Mouse (Mus musculus) C2C12 (cell line): ENCODE measurements around the gene Ccl17. TPM values are rescaled to one million over a fixed set of nuclear protein-coding genes. Genes with fewer than 3 reads are reported as not detected.
"Not testable (repeated sequence)": the region's sequence is repeated elsewhere in the genome, so short reads cannot be mapped to it uniquely, and the experiment has no call there.

Experiments
- H3K27me3 ChIP-seq: one replicate; pipeline ENCODE4 v1.6.1; 2011; ENCODE audit not compliant: control insufficient read depth, insufficient read depth, insufficient read length
- H3K36me3 ChIP-seq: one replicate; pipeline ENCODE4 v1.6.1; 2011; ENCODE audit not compliant: control insufficient read depth, insufficient read depth
- H3K4me3 ChIP-seq: one replicate; pipeline ENCODE4 v1.5.1; 2011; ENCODE audit warnings: mild to moderate bottlenecking, control low read depth; ENCODE audit not compliant: poor library complexity, insufficient read depth, severe bottlenecking
- H3K79me2 ChIP-seq: one replicate; pipeline ENCODE4 v1.6.1; 2011; ENCODE audit not compliant: control insufficient read depth, insufficient read depth
- H3K79me3 ChIP-seq: one replicate; pipeline ENCODE4 v1.6.1; 2011; ENCODE audit warnings: low read depth, control low read depth
- H3ac ChIP-seq: one replicate; pipeline ENCODE3; 2011; ENCODE audit warnings: low read depth; ENCODE audit not compliant: control insufficient read depth, insufficient read length
- CEBPB ChIP-seq: IDR thresholded peaks from one replicate; pipeline ENCODE4 v1.6.1; 2011; ENCODE audit warnings: low read depth, mild to moderate bottlenecking, control low read depth, moderate library complexity
- CTCF ChIP-seq: IDR thresholded peaks from one replicate; pipeline ENCODE4 v1.5.1; 2011; ENCODE audit not compliant: control insufficient read depth, insufficient read depth, insufficient read length
- FOSL1 ChIP-seq: IDR thresholded peaks from one replicate; pipeline ENCODE4 v1.8.0; 2011; ENCODE audit warnings: mild to moderate bottlenecking, low read length; ENCODE audit not compliant: poor library complexity, insufficient read depth, severe bottlenecking
- MAX ChIP-seq: IDR thresholded peaks from one replicate; pipeline ENCODE4 v1.6.1; 2011; ENCODE audit warnings: mild to moderate bottlenecking, control low read depth
- MYOD1 ChIP-seq: IDR thresholded peaks from one replicate; pipeline ENCODE4 v1.6.1; 2011; ENCODE audit warnings: low read depth; ENCODE audit not compliant: control insufficient read depth, insufficient read length
- MYOG ChIP-seq: IDR thresholded peaks from one replicate; pipeline ENCODE4 v1.6.1; 2011; ENCODE audit not compliant: control insufficient read depth, insufficient read length; ENCODE audit errors: extremely low read depth
- USF1 ChIP-seq: IDR thresholded peaks from one replicate; pipeline ENCODE4 v1.6.1; 2011; ENCODE audit warnings: low read depth, mild to moderate bottlenecking, control low read depth, moderate library complexity
- polyA plus RNA-seq: library from polyadenylated mRNA; unstranded; fragments of >200 nt; fragmentation: generic; extraction: Trizol; gene quantifications from one replicate; pipeline ENCODE4 v1.2.1, GENCODE M21; 2012; ENCODE audit warnings: missing spikeins

Ccl17 gene
- polyA plus RNA-seq, 1 experiment, result 0.55 TPM

DNA sequence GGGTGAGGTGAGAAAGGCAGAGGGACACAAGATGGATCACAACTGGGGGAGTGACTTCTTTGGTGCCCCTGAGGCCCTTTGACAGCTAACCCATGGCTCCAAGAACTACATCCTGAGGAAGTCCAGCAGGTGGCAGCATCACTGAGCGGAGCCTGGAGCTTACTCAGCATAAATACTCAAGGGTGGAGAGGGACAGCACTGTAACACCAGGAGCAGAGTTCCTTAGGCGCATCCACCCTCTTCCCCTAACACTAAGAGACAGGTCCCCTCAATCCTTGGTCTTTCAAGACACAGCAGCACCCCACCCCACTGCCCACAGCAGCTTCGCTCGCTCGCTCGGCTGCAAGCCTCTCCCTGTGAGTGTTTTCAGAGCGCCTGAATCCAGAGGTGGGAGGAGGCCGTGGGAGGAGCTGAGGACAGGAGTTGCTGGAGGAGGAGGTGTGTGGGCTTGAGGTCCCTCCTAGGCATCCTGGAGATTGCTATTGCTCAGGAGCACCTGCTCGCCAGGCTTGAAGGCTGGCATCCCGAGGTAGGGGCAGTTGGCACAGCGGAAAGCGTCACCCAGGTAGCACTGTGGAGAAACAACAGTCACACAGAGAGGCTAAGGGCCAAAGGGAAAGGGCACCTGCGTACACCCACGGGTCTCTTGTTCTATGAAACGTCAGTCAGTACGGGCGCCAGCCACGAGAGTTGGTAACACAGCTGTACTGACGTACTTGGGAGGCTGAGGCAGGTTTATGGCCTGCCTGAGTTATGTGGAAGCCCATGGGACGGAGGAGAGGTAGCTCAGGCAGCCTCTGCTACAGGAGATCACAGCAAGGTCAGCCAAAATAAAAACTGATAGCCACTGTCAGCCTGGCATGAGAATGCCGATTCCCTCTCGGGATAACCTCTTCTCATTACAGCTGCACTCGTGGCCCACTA is 12.6 kb downstream of the Ccl17 start:
- peaks cover 88% of the 10 kb centered on the region for H3K36me3 ChIP-seq
- H3K79me3 ChIP-seq, result no peaks in the 10 kb centered on the region
- TF ChIP-seq MYOG, result no peak
- no peak for TF ChIP-seq MAX
- TF ChIP-seq MYOD1, result no peak
- TF ChIP-seq CTCF, result peak; percentile 15
- TF ChIP-seq CEBPB, result no peak
- no peaks in the 10 kb centered on the region for H3K79me2 ChIP-seq
- H3K27me3 ChIP-seq, result no peaks in the 10 kb centered on the region
- H3ac ChIP-seq, result no peak overlapping the region
- no peak overlapping the region for H3K4me3 ChIP-seq

DNA sequence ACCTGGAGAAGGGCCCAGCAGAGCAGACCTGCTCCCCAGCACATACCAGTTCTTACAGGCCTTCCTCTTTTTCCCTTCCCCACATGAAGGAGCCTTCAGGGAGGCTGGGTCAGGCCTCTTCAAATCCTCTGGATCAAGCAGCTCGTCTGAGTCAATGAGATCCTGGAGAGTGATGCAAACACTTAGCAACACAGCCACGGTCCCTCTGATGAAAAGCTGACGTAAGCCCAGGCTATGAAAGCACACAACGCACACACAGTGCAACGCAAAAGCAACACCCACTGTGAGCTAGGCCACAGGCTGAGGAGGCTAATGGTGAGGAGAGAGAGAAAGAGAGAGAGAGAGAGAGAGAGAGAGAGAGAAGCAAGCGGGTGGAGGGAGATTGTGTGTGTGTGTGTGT is 14.9 kb downstream of the Ccl17 start:
- TF ChIP-seq MYOD1, result no peak
- no peak for TF ChIP-seq CTCF
- Histone ChIP-seq H3K36me3 (peaks cover 90% of the 10 kb centered on the region), H3K79me3 (peaks cover 4% of the 10 kb centered on the region)

DNA sequence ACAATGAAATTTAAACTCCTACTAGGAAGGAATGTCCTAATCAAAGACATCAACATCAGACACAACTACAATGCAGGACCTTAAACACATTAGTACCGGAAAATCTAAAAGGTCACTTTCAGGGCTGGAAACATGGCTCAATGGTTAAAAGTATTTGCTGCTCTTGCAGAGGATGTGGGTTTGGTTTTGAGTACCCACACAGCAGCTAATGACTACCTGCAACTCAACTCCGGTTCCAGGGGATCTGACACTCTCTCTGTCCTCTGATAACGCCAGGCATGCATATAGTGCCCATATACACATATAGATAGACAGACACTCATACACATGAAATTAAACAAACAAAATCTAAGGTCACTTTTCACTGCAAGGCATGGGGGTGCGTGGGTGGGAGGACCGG is 16.0 kb downstream of the Ccl17 start:
- Histone ChIP-seq H3K36me3 (peaks cover 83% of the 10 kb centered on the region), H3K79me3 (peaks cover 4% of the 10 kb centered on the region), H3K79me2 (peaks cover 18% of the 10 kb centered on the region), H3K27me3 (no peaks in the 10 kb centered on the region), H3ac (no peak overlapping the region), H3K4me3 (no peak overlapping the region)
- TF ChIP-seq CEBPB (no peak), MYOD1 (no peak), USF1 (no peak), FOSL1 (no peak)

More for the DNA sequence above, 14.9 kb downstream of the Ccl17 start:
- H3K79me2 ChIP-seq, result peaks cover 8% of the 10 kb centered on the region
- no peak overlapping the region for H3K4me3 ChIP-seq
- no peak overlapping the region for H3ac ChIP-seq
- no peaks in the 10 kb centered on the region for H3K27me3 ChIP-seq

DNA sequence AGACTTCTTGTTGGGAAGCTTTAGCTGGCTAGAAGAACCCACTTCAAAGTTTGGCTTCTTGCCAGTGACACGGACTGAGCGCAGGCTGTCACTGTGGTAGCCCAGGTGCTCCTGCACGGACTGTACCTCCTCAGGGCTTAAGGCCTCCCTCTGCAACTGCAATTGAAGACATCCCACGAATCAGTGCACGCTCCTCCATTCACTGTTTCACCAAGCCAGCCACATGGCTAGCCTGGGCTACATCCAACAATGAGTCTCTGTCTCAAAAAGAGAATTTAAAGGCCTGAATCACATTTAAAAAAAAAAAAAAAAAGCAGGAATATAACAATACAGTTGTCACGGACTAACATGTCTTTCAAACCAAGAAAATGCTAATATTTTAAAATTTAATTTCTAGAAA is 18.0 kb downstream of the Ccl17 start:
- Histone ChIP-seq H3K79me3 (peaks cover 21% of the 10 kb centered on the region), H3ac (no peak overlapping the region), H3K36me3 (peaks cover 82% of the 10 kb centered on the region), H3K27me3 (no peaks in the 10 kb centered on the region), H3K79me2 (peaks cover 38% of the 10 kb centered on the region), H3K4me3 (no peak overlapping the region)
- TF ChIP-seq FOSL1 (no peak), MAX (no peak), MYOG (no peak), MYOD1 (no peak), USF1 (no peak), CEBPB (no peak), CTCF (no peak)

DNA sequence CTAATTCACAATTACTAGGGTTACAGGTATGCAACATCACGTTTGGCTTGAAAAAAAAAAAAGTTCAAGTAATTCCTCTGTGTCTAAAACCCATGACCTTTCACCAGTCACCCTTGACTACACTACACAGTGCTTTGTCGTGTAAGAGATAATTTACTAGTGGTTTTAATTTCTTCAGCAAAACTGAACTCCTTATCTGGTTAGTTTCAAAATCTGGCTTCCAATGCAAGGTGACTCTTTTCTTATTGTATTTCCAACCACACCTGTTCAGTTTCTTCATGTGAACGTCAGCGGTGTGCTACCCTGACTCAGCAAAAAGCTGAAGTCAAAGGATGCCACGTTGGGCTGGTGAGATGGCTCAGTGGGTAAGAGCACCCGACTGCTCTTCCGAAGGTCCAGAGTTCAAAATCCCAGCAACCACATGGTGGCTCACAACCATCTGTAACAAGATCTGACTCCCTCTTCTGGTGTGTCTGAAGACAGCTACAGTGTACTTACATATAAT is 23.7 kb downstream of the Ccl17 start:
- H3K4me3 ChIP-seq, H3K27me3 ChIP-seq, H3ac ChIP-seq: not testable (repeated sequence)
- H3K79me2 ChIP-seq, result peaks cover 79% of the 10 kb centered on the region
- peaks cover 32% of the 10 kb centered on the region for H3K36me3 ChIP-seq
- peaks cover 50% of the 10 kb centered on the region for H3K79me3 ChIP-seq

DNA sequence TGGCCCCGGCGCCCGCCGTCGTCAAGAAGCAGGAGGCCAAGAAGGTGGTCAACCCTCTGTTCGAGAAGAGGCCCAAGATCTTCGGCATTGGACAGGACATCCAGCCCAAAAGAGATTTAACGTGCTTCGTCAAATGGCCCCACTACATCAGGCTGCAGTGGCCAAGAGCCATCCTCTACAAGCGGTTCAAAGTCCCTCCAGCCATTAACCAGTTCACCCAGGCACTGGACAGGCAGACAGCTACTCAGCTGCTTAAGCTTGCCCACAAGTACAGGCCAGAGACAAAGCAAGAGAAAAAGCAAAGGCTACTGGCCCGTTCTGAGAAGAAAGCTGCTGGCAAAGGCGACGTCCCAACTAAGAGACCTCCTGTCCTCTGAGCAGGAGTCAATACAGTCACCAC is 25.5 kb downstream of the Ccl17 start:
- Histone ChIP-seq H3K79me3 (peaks cover 50% of the 10 kb centered on the region), H3K79me2 (peaks cover 76% of the 10 kb centered on the region), H3K36me3 (peaks cover 21% of the 10 kb centered on the region)
- H3K4me3 ChIP-seq, H3ac ChIP-seq, H3K27me3 ChIP-seq: not testable (repeated sequence)
